Mouse (Mus musculus) CD4-positive, CD25-positive, alpha-beta regulatory T cell, adult 4 months (primary cell): ENCODE results near the gene Barx2. TPM values are rescaled to one million over a fixed set of nuclear protein-coding genes. Genes with fewer than 3 reads are reported as not detected.

Experiments
- ATAC-seq: one replicate; pipeline ENCODE4 v1.8.0; 2017
- polyA plus RNA-seq, 2 experiments: library from polyadenylated mRNA; unstranded; fragments of 100-300 nt; shearing (Covaris generic); gene quantifications; one replicate each; pipeline ENCODE4 v1.2.1; 2017

Barx2 gene
- polyA plus RNA-seq, 2 experiments from 2014 or later = not detected

DNA sequence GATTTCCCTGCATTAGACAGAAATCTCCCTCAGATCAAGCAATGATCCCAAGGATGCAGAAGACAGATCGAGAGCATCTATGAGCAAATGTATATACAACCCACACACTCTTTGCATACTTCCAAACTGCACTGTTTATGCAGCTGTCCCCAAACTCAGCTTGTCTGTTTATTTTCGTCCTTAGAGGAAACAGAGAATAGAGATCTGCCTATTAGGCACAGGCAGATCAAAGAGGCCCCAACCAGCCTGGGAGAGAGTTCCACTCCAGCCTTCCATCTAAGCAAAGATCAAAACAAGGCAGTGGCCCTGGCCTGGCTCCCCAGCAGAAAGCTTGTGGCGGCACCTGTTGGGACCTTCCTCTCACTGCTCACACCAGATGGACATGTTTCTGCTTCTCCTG is 27.0 kb downstream of the Barx2 start:
- no peak for ATAC-seq

DNA sequence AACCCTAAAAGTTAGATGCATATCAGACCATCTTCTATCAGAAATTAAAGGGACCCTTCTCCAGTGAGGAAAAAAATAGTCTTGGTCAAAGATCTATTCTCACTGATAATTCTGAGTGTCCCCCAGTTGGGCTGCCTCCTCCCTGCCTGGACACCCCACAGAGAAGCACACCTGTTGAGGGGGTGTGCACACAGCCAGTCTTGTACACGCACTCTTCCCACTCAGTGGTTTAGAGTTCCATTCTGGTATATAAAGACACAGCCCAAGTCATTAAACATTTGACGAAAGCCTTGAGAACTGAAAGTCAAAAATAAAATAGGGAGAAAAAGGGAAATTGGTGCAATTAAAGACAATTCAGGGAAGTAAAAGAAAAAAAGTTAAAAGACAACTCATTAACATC is 30.9 kb downstream of the Barx2 start:
- ATAC-seq = no peak

DNA sequence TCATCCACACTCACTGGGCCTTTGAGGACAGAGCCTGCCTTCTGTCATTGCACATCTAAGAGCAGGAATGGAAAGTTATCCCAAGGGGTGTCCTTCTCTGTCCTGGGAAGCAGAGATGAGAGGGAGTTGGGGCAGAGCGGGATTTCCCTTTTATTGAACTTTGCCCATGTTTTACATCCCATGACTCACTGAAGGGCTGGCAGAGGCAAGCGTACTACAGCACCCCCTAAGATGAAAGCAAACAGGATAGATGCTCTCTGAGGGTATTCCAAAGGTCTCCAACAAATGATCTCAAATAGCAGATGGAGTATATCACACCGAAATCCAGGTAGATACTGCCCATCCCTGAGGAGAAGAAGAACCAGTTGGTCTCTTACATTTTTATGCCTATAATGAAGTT is 37.7 kb downstream of the Barx2 start:
- ATAC-seq = no peak

DNA sequence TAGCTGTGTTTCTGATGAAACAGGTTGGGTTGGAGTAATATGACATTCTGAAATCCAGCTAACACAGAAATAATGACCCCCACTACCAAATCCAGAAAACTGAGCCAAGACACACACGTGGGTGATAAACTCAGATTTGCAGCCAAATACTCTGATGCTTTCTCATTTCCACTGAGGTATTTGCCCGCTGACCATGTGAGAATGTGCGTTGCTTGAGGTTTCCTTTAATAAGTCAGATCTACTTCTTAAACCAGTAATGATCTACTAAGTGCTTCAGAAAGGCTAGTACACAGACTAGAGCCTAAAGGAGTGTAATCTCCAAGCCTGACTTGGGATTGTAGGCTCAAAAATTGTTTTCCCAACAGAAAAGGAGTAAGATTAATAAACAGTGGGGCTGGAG is 39.0 kb downstream of the Barx2 start:
- no peak for ATAC-seq

GRCm38 (mm10) chr9:31871410-31871809 is 41.9 kb downstream of the Barx2 start:
- ATAC-seq = no peak

DNA sequence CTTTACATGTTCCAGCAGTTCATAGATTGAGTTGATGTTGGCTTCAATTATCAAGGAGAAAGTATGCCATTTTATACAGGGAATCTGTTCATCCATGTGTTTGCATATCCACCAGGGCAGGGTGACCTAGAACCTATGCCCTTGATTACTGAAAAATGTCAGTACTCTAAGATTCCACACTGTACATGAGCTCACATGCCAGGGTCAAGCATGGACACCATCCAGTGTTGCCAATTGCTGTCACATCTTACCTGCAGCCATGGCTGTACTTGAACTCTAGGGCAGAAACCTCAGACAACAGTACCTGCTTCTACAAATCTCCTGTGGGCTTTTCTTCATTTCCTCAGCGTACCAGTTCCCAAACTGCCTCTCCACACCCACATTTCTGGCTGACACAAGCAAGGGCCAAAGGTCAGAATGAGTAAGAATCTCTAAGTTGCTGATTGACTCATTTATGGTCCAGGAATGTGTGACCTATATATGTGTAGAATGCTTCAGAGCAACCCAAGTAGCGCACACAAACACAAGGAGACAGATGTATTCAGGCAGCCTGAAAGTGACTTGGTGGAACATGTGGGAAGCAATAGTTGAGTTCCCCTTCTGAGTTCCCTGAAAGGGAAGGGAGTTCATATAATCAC is 44.3 kb downstream of the Barx2 start:
- no peak for ATAC-seq

GRCm38 (mm10) chr9:31863830-31864229 is 49.4 kb downstream of the Barx2 start:
- ATAC-seq = no peak

- ATAC-seq = no peak
Measured at GRCm38 (mm10) chr9:31859446-31859845, 53.8 kb downstream of the Barx2 start.

DNA sequence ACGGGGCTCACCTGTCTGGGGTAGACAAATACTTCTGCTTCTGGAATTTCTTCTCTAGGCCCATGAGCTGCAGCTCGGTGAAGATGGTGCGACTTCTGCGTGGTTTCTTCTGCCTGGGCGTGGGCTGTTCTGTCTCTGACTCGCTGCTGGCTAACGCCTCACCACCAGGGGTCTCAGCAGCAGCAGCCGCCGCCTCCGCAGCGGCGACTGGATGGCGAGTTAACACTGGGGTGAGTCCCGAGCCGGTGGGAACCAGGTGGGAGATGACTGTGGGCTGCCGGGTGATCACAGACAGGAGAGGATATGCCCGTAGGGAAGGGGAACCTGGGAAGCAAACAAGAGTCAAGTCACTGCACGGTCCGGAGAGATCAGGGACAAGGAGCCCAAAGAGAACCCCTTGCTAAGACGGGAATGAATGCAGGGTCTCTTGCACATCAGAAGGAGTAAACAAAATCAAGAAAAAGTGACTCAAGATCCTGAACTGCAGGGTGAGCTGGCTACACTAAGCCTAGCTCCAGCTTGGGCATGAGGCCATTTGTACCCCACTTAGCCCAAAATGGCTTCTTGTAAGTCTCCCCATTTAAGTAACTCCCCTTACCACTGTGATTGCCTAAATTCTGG is 54.4 kb downstream of the Barx2 start:
- no peak for ATAC-seq

GRCm38 (mm10) chr9:31857512-31857911 is 55.8 kb downstream of the Barx2 start:
- no peak for ATAC-seq

- ATAC-seq = no peak
Measured at GRCm38 (mm10) chr9:31856437-31856836, 56.8 kb downstream of the Barx2 start.

DNA sequence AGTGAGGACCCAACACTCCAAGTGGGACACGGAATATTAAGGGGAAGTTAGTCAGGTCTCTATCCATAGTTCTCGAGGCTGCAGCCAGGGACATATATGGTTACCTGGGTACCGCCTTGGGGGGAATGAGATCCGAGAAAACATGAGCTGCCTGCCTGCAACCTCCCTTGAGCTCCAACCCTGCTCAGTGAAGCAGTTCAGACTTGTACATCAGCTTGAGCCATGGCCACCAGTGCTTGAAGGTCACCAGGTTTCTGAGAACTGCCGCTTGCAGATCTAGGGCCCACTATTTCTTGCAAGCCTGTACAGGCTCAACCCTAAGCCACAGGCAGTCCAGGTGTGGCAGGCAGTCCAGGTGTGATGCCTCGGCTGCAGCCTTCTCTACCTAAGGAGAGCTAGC is 57.6 kb downstream of the Barx2 start:
- ATAC-seq = no peak

DNA sequence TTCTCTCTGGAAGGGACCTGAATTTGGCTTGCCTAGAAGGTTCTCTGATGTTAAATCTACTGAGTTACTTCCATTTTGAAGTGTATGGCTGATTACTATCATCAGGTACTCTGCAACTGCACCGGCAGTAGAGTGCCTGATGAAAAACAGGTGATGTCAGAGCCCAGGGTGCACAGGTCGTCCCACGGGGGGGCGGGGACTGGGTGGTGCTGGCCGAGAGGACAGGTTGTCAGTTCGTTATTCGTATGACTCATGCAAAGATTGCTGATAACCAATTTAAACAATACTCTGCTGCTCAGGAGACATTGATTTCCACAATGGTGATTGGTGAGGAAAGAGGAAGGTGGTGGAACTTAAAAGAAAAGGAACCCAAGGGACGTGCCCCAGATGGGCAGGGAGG is 61.6 kb downstream of the Barx2 start:
- peak; percentile 67 for ATAC-seq

- ATAC-seq = no peak
Measured at GRCm38 (mm10) chr9:31850706-31851105, 62.6 kb downstream of the Barx2 start.

DNA sequence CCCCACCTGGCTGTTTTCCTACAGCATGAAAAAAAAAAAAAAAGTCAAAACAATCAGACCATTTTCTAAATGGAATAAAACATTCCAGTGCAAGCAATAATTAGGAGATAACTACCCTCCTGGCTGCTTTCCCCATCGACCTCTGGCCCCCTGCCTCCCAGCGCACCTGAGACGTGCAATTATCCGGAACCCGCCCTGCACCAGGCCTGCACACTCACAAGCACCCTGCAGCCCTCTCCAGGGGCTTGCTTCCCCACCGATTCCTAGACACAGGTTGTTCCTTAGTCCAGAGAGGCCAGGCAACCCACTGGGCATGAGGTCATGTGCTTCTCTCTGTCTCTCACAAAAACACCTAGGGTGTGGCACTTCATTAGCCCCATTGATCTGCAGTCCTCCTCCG is 63.9 kb downstream of the Barx2 start:
- no peak for ATAC-seq

GRCm38 (mm10) chr9:31844614-31845013 is 68.6 kb downstream of the Barx2 start:
- no peak for ATAC-seq

- no peak for ATAC-seq
Measured at GRCm38 (mm10) chr9:31841108-31841815, 72.0 kb downstream of the Barx2 start.

DNA sequence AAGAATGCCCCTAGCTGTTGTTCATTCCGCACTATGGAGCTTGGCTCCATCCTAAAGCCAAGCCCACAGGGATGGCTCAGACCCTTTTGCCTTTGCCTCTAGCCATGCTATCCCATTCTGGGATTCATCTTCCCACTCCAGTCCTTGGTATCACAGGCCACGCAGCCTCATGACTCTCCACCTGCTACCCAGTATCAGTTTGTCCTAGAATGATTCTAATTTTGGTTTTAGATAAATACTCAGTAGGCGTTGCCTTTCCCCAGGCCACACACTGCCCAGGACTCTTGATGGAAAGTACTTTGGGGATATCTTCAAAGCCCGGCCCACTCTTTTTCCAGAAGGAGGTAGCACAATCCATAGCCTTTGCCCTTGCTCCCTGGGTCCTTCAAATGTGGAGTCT is 72.7 kb downstream of the Barx2 start:
- ATAC-seq = no peak

- no peak for ATAC-seq
Measured at GRCm38 (mm10) chr9:31840037-31840436, 73.2 kb downstream of the Barx2 start.

DNA sequence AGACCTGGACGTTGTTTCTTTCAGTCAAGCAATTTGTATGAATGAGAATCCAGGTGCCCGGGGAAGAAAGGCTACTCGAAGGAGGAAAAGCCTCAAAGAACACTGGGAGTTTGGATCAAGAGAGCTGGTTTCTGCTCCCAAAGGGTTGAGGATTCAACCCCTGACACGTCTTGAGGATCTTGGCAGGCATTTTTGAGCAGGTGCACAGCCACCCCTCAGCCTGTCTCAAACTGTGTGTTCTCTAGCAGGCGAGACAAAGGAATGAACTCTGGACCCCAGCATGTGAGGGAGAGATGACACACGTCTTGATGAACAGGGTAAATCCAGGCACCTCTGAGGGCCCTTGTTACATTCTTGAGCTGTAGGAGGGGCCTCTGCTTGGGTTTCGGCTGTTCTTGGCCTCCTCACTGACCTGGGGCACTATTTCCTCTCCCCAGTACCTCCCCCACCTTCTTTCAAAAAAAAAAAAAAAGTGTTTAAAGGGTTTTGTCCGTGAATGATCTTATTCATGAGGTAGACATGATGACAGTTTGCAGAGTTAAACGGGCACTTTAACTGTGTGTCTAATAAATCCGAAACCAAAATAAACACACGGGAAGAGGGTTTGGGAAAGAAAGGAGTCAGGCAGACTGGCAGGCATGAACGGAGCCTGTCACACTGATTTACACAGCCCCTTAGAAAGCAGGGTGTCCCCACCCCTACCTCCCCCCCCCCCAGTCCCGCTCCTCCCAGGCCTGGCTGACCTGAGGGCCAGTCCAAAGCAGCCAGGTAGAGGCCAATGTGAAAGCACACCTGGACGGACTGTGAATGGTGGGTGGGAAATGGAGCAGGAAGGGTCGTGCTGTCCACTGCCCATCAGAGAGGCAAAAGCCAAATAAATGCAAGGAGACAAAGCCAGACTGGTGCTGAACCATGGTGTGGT is 73.9 kb downstream of the Barx2 start:
- ATAC-seq = no peak

DNA sequence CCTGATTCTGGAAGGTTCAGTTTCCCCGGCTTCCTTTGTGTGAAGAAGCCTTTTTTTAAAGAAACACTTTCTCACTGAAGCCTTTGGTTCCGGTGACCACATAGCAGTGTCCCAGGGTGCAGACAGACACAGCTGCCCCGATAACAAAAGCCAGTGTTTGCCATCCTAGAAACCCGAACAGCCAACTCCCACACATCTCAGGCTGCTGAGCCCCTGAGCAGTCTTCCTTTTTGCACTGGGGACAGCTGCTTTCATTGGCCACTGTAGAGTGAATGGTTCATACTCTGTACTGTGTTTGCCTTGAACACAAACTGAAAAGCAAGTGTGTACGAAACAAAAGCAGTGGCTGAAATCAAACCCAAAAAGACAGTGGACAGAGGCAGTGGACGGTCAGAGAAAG is 75.2 kb downstream of the Barx2 start:
- ATAC-seq = no peak

DNA sequence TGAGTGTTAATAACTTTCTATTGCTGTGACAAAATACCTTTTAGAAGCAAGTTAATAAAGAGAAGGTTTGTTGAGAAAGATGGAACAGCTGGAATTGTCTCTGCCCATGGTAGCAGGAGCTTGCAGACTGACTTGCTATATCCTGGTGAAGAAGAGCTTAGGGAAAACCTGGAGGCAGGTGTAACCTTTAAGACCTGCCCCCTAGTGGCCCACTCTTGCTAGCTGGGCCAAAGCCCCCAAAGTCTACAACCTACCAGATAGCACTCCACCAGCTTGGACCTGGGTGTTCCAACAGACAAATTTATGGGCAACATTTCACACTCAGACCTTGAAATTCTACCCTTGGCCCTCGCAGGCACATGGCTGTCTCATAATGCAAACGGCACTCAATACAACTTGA is 104.5 kb downstream of the Barx2 start:
- no peak for ATAC-seq

GRCm38 (mm10) chr9:31802641-31803040 is 110.6 kb downstream of the Barx2 start:
- no peak for ATAC-seq
